16 mouse cellular contexts compared by ENCODE assay signal in the genomic region with DNA sequence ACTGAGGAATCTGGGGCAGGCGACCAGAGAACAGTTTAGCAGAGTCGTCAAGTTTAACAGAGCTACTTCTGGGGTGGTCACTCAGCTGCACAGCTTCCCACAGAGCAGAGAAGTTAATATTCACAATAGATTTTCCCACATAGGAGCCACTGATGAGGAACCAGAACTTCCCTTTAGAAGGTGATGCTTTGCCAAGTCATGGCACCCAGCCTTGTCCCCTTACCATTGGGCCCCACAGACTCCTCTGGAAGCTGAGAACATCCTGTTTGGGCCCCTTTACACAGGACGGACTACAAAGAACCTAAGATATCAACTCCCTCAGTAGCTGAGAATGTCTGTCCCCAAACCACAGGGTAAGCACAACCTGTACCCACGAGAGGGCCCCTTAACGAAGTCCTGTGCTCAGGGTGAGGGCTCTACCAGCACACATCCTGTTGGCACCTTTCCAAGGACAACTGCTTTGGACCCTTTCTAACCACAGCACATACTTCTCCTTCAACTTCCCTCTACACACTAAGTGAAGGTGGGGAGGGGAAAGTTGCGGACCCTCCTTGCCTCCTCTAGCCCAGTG. TPM values are rescaled to one million over a fixed set of nuclear protein-coding genes. Genes with fewer than 3 reads are reported as not detected.
DNase-seq lines count a peak whose midpoint lies in the region; ATAC-seq and TF ChIP-seq lines count a peak whose summit lies in the region.
"Had no signal": no experiment of that assay in that cellular context is flagged by ENCODE, and none has a peak within 500 bp of the region (broad histone marks: within the 10 kb centered on the region; RNA-seq: fewer than 3 reads in every experiment).

No protein-coding gene starts in this region.

- no peaks in the 10 kb centered on the region for H3K36me3 ChIP-seq in liver, embryonic 11.5 days (ENCODE audit: control insufficient read depth, insufficient read depth, low read length)
- no peaks in the 10 kb centered on the region for H3K36me3 ChIP-seq in MEL (ENCODE audit: control insufficient read depth in 1 of 2, insufficient read depth in 2 of 2, low read length in 2 of 2)
- no peaks in the 10 kb centered on the region for H3K36me3 ChIP-seq in liver, embryonic 13.5 days
- H3K36me3 ChIP-seq in thymus, adult 2 months (ENCODE audit: control insufficient read depth, insufficient read depth, low read length), result no peaks in the 10 kb centered on the region
- no peaks in the 10 kb centered on the region for H3K36me3 ChIP-seq in stomach, postnatal 0 days (ENCODE audit: control insufficient read depth, insufficient read depth, low read length)
- H3K36me3 ChIP-seq: embryonic facial prominence, embryonic 12.5 days had no signal

- H3K9me3 ChIP-seq in liver, embryonic 11.5 days (ENCODE audit: control insufficient read depth, low read length), result no peaks in the 10 kb centered on the region
- H3K9me3 ChIP-seq in MEL (replicated peaks; ENCODE audit: insufficient read depth, low read length), result no peaks in the 10 kb centered on the region
- H3K9me3 ChIP-seq in liver, embryonic 13.5 days (replicated peaks), result no peaks in the 10 kb centered on the region
- no peaks in the 10 kb centered on the region for H3K9me3 ChIP-seq in stomach, postnatal 0 days (ENCODE audit: control insufficient read depth, low read length)
- H3K9me3 ChIP-seq: embryonic facial prominence, embryonic 12.5 days had no signal

- no peaks in the 10 kb centered on the region for H3K27me3 ChIP-seq in liver, embryonic 11.5 days (replicated peaks; ENCODE audit: control insufficient read depth, insufficient read depth, low read length)
- H3K27me3 ChIP-seq in MEL (ENCODE audit: control insufficient read depth in 1 of 2, insufficient read depth in 2 of 2, low read length in 2 of 2), result no peaks in the 10 kb centered on the region; a peak in 1 of 4 replicates
- no peaks in the 10 kb centered on the region for H3K27me3 ChIP-seq in liver, embryonic 13.5 days
- no peaks in the 10 kb centered on the region for H3K27me3 ChIP-seq in thymus, adult 2 months (ENCODE audit: control insufficient read depth, insufficient read depth, low read length)
- H3K27me3 ChIP-seq in stomach, postnatal 0 days (ENCODE audit: control insufficient read depth, insufficient read depth, low read length), result no peaks in the 10 kb centered on the region
- H3K27me3 ChIP-seq: embryonic facial prominence, embryonic 12.5 days had no signal

- no peak for ATAC-seq in liver, embryonic 11.5 days (replicated peaks; ENCODE audit: low FRiP score)
- peak; percentile 20; the same call in 1 of the 2 replicates for ATAC-seq in liver, embryonic 13.5 days (ENCODE audit: low read depth)
- ATAC-seq in stomach, postnatal 0 days (ENCODE audit: low FRiP score, low TSS enrichment), result no peak
- ATAC-seq: forebrain, embryonic 14.5 days; intestine, embryonic 16.5 days had no signal

- TF ChIP-seq RAD21 in MEL (IDR thresholded peaks at IDR 0.05; ENCODE audit: low read depth, low read length), result no peak

- 53% methylated on average over 6 of the region's 6 CpGs for WGBS in liver, embryonic 11.5 days
- WGBS in liver, embryonic 13.5 days (ENCODE audit: insufficient replicate concordance), result 21% methylated on average over 6 of the region's 6 CpGs
- WGBS in thymus, adult 2 months, result 9% methylated on average over 6 of the region's 6 CpGs
- 64% methylated on average over 6 of the region's 6 CpGs for WGBS in stomach, postnatal 0 days

- TF ChIP-seq POLR2A in MEL (IDR thresholded peaks at IDR 0.05; ENCODE audit: control insufficient read depth in 1 of 2, insufficient read depth in 1 of 2, low read depth in 1 of 2, low read length in 2 of 2, poor library complexity in 1 of 2), result no peak
- no peak for TF ChIP-seq POLR2A in thymus, adult 2 months (IDR thresholded peaks at IDR 0.05; ENCODE audit: control insufficient read depth, extremely low read depth, insufficient read depth, low read length, poor library complexity)

- DNase-seq in liver (peak; percentile 14), MEL (ENCODE audit: low read depth, low spot score) (peak; percentile 58)
- DNase-seq in liver, embryonic 11.5 days (ENCODE audit: low spot score), result no peak
- DNase-seq in liver, embryonic 13.5 days, result no peak
- DNase-seq in thymus, adult 2 months, result peak; percentile 7
- DNase-seq in adrenal gland, adult (ENCODE audit: inconsistent age in 2 of 2, low spot score in 1 of 2), result no peak
- DNase-seq in heart, adult 8-10 months (ENCODE audit: low spot score), result no peak
- DNase-seq in stomach, postnatal 0 days (ENCODE audit: low spot score), result no peak
- DNase-seq: gastrocnemius, postnatal 36 days; kidney, postnatal 4 days; midbrain, embryonic 14.5 days had no signal

- H3K4me2 ChIP-seq in liver, embryonic 11.5 days, result no peak overlapping the region
- H3K4me2 ChIP-seq in liver, embryonic 13.5 days, result no peak overlapping the region
- H3K4me2 ChIP-seq in stomach, postnatal 0 days (replicated peaks; ENCODE audit: low read depth), result no peak overlapping the region
- H3K4me2 ChIP-seq: embryonic facial prominence, embryonic 12.5 days had no signal

- TF ChIP-seq EP300 in MEL (IDR thresholded peaks at IDR 0.05; ENCODE audit: low read depth in 1 of 2, low read length in 2 of 2), result peak in 1 of 2 experiments; percentile 45; a peak in 2 of 4 replicates
- no peak for TF ChIP-seq EP300 in stomach, postnatal 0 days (optimal IDR thresholded peaks at IDR 0.05)

- no peaks in the 10 kb centered on the region for H3K4me1 ChIP-seq in liver, embryonic 11.5 days (replicated peaks; ENCODE audit: control insufficient read depth, insufficient read depth, low read length)
- peaks cover 0 to 6% of the 10 kb centered on the region in 2 experiments; a peak in 1 of 4 replicates for H3K4me1 ChIP-seq in MEL (ENCODE audit: control insufficient read depth in 1 of 2, insufficient read depth in 2 of 2, low read length in 2 of 2)
- no peaks in the 10 kb centered on the region for H3K4me1 ChIP-seq in liver, embryonic 13.5 days (replicated peaks)
- H3K4me1 ChIP-seq in thymus, adult 2 months (replicated peaks; ENCODE audit: control insufficient read depth, insufficient read depth, low read length), result peaks cover 16% of the 10 kb centered on the region
- H3K4me1 ChIP-seq in stomach, postnatal 0 days (replicated peaks; ENCODE audit: control insufficient read depth, insufficient read depth), result no peaks in the 10 kb centered on the region
- H3K4me1 ChIP-seq: embryonic facial prominence, embryonic 12.5 days had no signal

- no peak overlapping the region for H3K27ac ChIP-seq in liver, embryonic 11.5 days (ENCODE audit: low read depth, low read length)
- no peak overlapping the region for H3K27ac ChIP-seq in MEL (ENCODE audit: control insufficient read depth, low read depth, low read length)
- no peak overlapping the region for H3K27ac ChIP-seq in liver, embryonic 13.5 days
- H3K27ac ChIP-seq in thymus, adult 2 months (ENCODE audit: control insufficient read depth, insufficient read depth, low read length), result no peak overlapping the region; the same call in 1 of the 2 replicates
- no peak overlapping the region for H3K27ac ChIP-seq in stomach, postnatal 0 days (replicated peaks)
- H3K27ac ChIP-seq: embryonic facial prominence, embryonic 12.5 days had no signal

- no peak overlapping the region for H3K9ac ChIP-seq in liver, embryonic 11.5 days (ENCODE audit: low read depth, low read length)
- H3K9ac ChIP-seq in MEL (ENCODE audit: control insufficient read depth, low read depth, low read length, poor library complexity, severe bottlenecking), result no peak overlapping the region
- no peak overlapping the region for H3K9ac ChIP-seq in liver, embryonic 13.5 days
- no peak overlapping the region for H3K9ac ChIP-seq in stomach, postnatal 0 days (ENCODE audit: low read length)
- H3K9ac ChIP-seq: embryonic facial prominence, embryonic 12.5 days had no signal

- no peak overlapping the region for H3K4me3 ChIP-seq in liver, embryonic 11.5 days (ENCODE audit: low read depth, low read length)
- no peak overlapping the region for H3K4me3 ChIP-seq in MEL (ENCODE audit: control insufficient read depth in 1 of 2, insufficient read depth in 1 of 2, low read depth in 2 of 2, low read length in 2 of 2)
- H3K4me3 ChIP-seq in liver, embryonic 13.5 days (replicated peaks), result no peak overlapping the region
- no peak overlapping the region for H3K4me3 ChIP-seq in thymus, adult 2 months (ENCODE audit: control insufficient read depth, insufficient read depth, low read length)
- H3K4me3 ChIP-seq in stomach, postnatal 0 days (ENCODE audit: low read depth, low read length), result no peak overlapping the region
- H3K4me3 ChIP-seq: embryonic facial prominence, embryonic 12.5 days had no signal

- no peak for TF ChIP-seq CTCF in MEL (IDR thresholded peaks at IDR 0.05 in 2 of 3, conservative IDR thresholded peaks at IDR 0.05 in 1 of 3; ENCODE audit: control insufficient read depth in 1 of 3, insufficient read depth in 1 of 3, low read depth in 2 of 3, low read length in 3 of 3, poor library complexity in 1 of 3, severe bottlenecking in 1 of 3)
- TF ChIP-seq CTCF in thymus, adult 2 months (IDR thresholded peaks at IDR 0.05; ENCODE audit: borderline replicate concordance, control insufficient read depth, extremely low read depth, insufficient read depth, low read length, poor library complexity), result no peak
- TF ChIP-seq CTCF in stomach, postnatal 0 days (IDR thresholded peaks at IDR 0.05; ENCODE audit: low read depth), result no peak

- no peaks in the 10 kb centered on the region for H3K79me2 ChIP-seq in MEL (ENCODE audit: control insufficient read depth, insufficient read depth, low read length, poor library complexity)

RNA-seq across cellular contexts. Expression of a gene that starts 5.1 kb away (rescaled TPM):
- not detected in 2 replicates for polyA plus RNA-seq in liver, embryonic 11.5 days (2014; fragmentation: Nextera tagmentation; extraction: Ambion mirVana)
- total RNA-seq in MEL (2012; rRNA removed), result not detected in 2 replicates
- not detected for polyA plus RNA-seq in MEL (2012; ENCODE audit: insufficient read depth in 1 of 2, insufficient read length in 2 of 2, low read depth in 1 of 2, low replicate concordance in 2 of 2, missing spikeins in 1 of 2)
- polyA plus RNA-seq in liver, embryonic 13.5 days (2015; fragmentation: Nextera tagmentation; extraction: Ambion mirVana), result 0.15 TPM in 1 of 2 replicates, not detected in the other
- polyA plus RNA-seq in thymus, adult 2 months (2012; rRNA removed), result 0.09 TPM in 2 replicates
- total RNA-seq in heart, adult 8-10 months (2022), result not detected
- not detected in 2 replicates for polyA plus RNA-seq in stomach, postnatal 0 days (2015; fragmentation: Nextera tagmentation; extraction: Ambion mirVana)
- total RNA-seq: gastrocnemius, postnatal 36 days; heart, postnatal 25 days had no signal
- polyA plus RNA-seq: forebrain, embryonic 14.5 days; intestine, embryonic 16.5 days; limb, embryonic 11.5 days; midbrain, embryonic 14.5 days had no signal

RNA-seq across cellular contexts. Expression of a gene that starts 13.5 kb away (rescaled TPM):
- 0.08 and 0.19 TPM in 2 replicates for polyA plus RNA-seq in liver, embryonic 11.5 days (2014; fragmentation: Nextera tagmentation; extraction: Ambion mirVana)
- total RNA-seq in MEL (2012; rRNA removed), result not detected in 2 replicates
- not detected for polyA plus RNA-seq in MEL (2012; ENCODE audit: insufficient read depth in 1 of 2, insufficient read length in 2 of 2, low read depth in 1 of 2, low replicate concordance in 2 of 2, missing spikeins in 1 of 2)
- 0.03 and 0.05 TPM in 2 replicates for polyA plus RNA-seq in liver, embryonic 13.5 days (2015; fragmentation: Nextera tagmentation; extraction: Ambion mirVana)
- not detected in 2 replicates for polyA plus RNA-seq in thymus, adult 2 months (2012; rRNA removed)
- not detected for total RNA-seq in heart, adult 8-10 months (2022)
- polyA plus RNA-seq in stomach, postnatal 0 days (2015; fragmentation: Nextera tagmentation; extraction: Ambion mirVana), result 0.07 and 0.08 TPM in 2 replicates
- total RNA-seq: gastrocnemius, postnatal 36 days; heart, postnatal 25 days had no signal

RNA-seq across cellular contexts. Expression of a gene that starts 19.4 kb away (rescaled TPM):
- not detected in 2 replicates for polyA plus RNA-seq in liver, embryonic 11.5 days (2014; fragmentation: Nextera tagmentation; extraction: Ambion mirVana)
- not detected in 2 replicates for total RNA-seq in MEL (2012; rRNA removed)
- polyA plus RNA-seq in MEL (2012; ENCODE audit: insufficient read depth in 1 of 2, insufficient read length in 2 of 2, low read depth in 1 of 2, low replicate concordance in 2 of 2, missing spikeins in 1 of 2), result not detected
- polyA plus RNA-seq in liver, embryonic 13.5 days (2015; fragmentation: Nextera tagmentation; extraction: Ambion mirVana), result not detected in 2 replicates
- polyA plus RNA-seq in thymus, adult 2 months (2012; rRNA removed), result 0.09 TPM in 1 of 2 replicates, not detected in the other
- total RNA-seq in heart, adult 8-10 months (2022), result not detected
- polyA plus RNA-seq in stomach, postnatal 0 days (2015; fragmentation: Nextera tagmentation; extraction: Ambion mirVana), result not detected in 2 replicates
- total RNA-seq: gastrocnemius, postnatal 36 days; heart, postnatal 25 days had no signal
- polyA plus RNA-seq: embryonic facial prominence, embryonic 12.5 days; forebrain, embryonic 14.5 days; intestine, embryonic 16.5 days; limb, embryonic 11.5 days; midbrain, embryonic 14.5 days had no signal

RNA-seq across cellular contexts. Expression of a gene that starts 26.1 kb away (rescaled TPM):
- not detected in 2 replicates for polyA plus RNA-seq in liver, embryonic 11.5 days (2014; fragmentation: Nextera tagmentation; extraction: Ambion mirVana)
- not detected in 2 replicates for total RNA-seq in MEL (2012; rRNA removed)
- not detected for polyA plus RNA-seq in MEL (2012; ENCODE audit: insufficient read depth in 1 of 2, insufficient read length in 2 of 2, low read depth in 1 of 2, low replicate concordance in 2 of 2, missing spikeins in 1 of 2)
- not detected in 2 replicates for polyA plus RNA-seq in liver, embryonic 13.5 days (2015; fragmentation: Nextera tagmentation; extraction: Ambion mirVana)
- not detected in 2 replicates for polyA plus RNA-seq in thymus, adult 2 months (2012; rRNA removed)
- not detected for total RNA-seq in heart, adult 8-10 months (2022)
- not detected in 2 replicates for polyA plus RNA-seq in stomach, postnatal 0 days (2015; fragmentation: Nextera tagmentation; extraction: Ambion mirVana)
- total RNA-seq: gastrocnemius, postnatal 36 days; heart, postnatal 25 days had no signal
- polyA plus RNA-seq: embryonic facial prominence, embryonic 12.5 days; forebrain, embryonic 14.5 days; intestine, embryonic 16.5 days; limb, embryonic 11.5 days; midbrain, embryonic 14.5 days had no signal

RNA-seq across cellular contexts. Expression of a gene that starts 26.6 kb away (rescaled TPM):
- not detected in 2 replicates for polyA plus RNA-seq in liver, embryonic 11.5 days (2014; fragmentation: Nextera tagmentation; extraction: Ambion mirVana)
- not detected in 2 replicates for total RNA-seq in MEL (2012; rRNA removed)
- polyA plus RNA-seq in MEL (2012; ENCODE audit: insufficient read depth in 1 of 2, insufficient read length in 2 of 2, low read depth in 1 of 2, low replicate concordance in 2 of 2, missing spikeins in 1 of 2), result not detected
- polyA plus RNA-seq in liver, embryonic 13.5 days (2015; fragmentation: Nextera tagmentation; extraction: Ambion mirVana), result not detected in 2 replicates
- 0.11 TPM in 1 of 2 replicates, not detected in the other for polyA plus RNA-seq in thymus, adult 2 months (2012; rRNA removed)
- not detected for total RNA-seq in heart, adult 8-10 months (2022)
- not detected in 2 replicates for polyA plus RNA-seq in stomach, postnatal 0 days (2015; fragmentation: Nextera tagmentation; extraction: Ambion mirVana)
- total RNA-seq: gastrocnemius, postnatal 36 days; heart, postnatal 25 days had no signal
- polyA plus RNA-seq: embryonic facial prominence, embryonic 12.5 days; forebrain, embryonic 14.5 days; intestine, embryonic 16.5 days; limb, embryonic 11.5 days; midbrain, embryonic 14.5 days had no signal

Comparison
In these comparisons a context has a peak if more than half of its experiments do, and no peak if none do; other contexts are left out.
1. DNase-seq: peak in liver (single experiment), MEL (single experiment) and thymus, adult 2 months (single experiment); none in liver, embryonic 11.5 days (single experiment), liver, embryonic 13.5 days (single experiment), adrenal gland, adult (0 of 2), heart, adult 8-10 months (single experiment) and stomach, postnatal 0 days (single experiment).